Mouse (Mus musculus) lung, embryonic 14.5 days (tissue): Measurements from ENCODE around the gene Lsm14b. TPM values are rescaled to one million over a fixed set of nuclear protein-coding genes. Genes with fewer than 3 reads are reported as not detected.

Experiments
- ATAC-seq: fragments of 200-750 bp; cut with Nextera tagmentation; 2 replicates; pipeline ENCODE4 v1.8.0; 2017; ENCODE audit warnings: mild to moderate bottlenecking, moderate TSS enrichment, moderate library complexity; ENCODE audit not compliant: insufficient read depth
- DNase-seq: peaks from one replicate; pipeline ENCODE4 v3.0.0-alpha.2; 2015
- H3K27ac ChIP-seq: fragments of 300-500 bp; sonication (generic); 2 replicates; pipeline ENCODE4 v1.5.1; 2014; ENCODE audit warnings: low read depth, mild to moderate bottlenecking, moderate library complexity
- H3K27me3 ChIP-seq: fragments of 300-500 bp; sonication (generic); 2 replicates; pipeline ENCODE4 v1.6.1; 2014; ENCODE audit warnings: low read length, control low read depth; ENCODE audit not compliant: insufficient read depth
- H3K36me3 ChIP-seq: fragments of 300-500 bp; sonication (generic); 2 replicates; pipeline ENCODE4 v1.6.1; 2014; ENCODE audit warnings: control low read depth; ENCODE audit not compliant: insufficient read depth
- H3K4me1 ChIP-seq: fragments of 300-500 bp; sonication (generic); 2 replicates; pipeline ENCODE4 v1.6.1; 2014; ENCODE audit warnings: antibody characterized with exemption, control low read depth; ENCODE audit not compliant: insufficient read depth
- H3K4me2 ChIP-seq: fragments of 300-500 bp; sonication (generic); 2 replicates; pipeline ENCODE4 v1.6.1; 2014; ENCODE audit warnings: mild to moderate bottlenecking
- H3K4me3 ChIP-seq: fragments of 300-500 bp; sonication (generic); 2 replicates; pipeline ENCODE4 v1.5.1; 2014; ENCODE audit warnings: low read depth, low read length
- H3K9ac ChIP-seq: fragments of 300-500 bp; sonication (generic); 2 replicates; pipeline ENCODE4 v1.6.1; 2014
- H3K9me3 ChIP-seq: fragments of 300-500 bp; sonication (generic); 2 replicates; pipeline ENCODE4 v1.6.1; 2016; ENCODE audit warnings: low read depth, low read length, control low read depth
- CTCF ChIP-seq: IDR thresholded peaks from 2 replicates; pipeline ENCODE4 v1.5.1; 2016; ENCODE audit warnings: antibody characterized with exemption, low read depth
- WGBS: fragments of 180-500 bp; shearing (Covaris S2); extraction: QIAGEN DNeasy Blood & Tissue Kit; methylation state at CpG from one replicate; pipeline ENCODE4 v1.1.7; 2014; 5-methylcytosine and 5-hydroxymethylcytosine counted together
- polyA plus RNA-seq: library from polyadenylated mRNA; unstranded; fragments of >200 nt; fragmentation: Nextera tagmentation; extraction: Ambion mirVana; gene quantifications from 2 replicates; pipeline ENCODE4 v1.2.1, GENCODE M21; 2014

The Lsm14b gene
- polyA plus RNA-seq, 1 experiment from 2014 or later = 6.8 TPM

DNA sequence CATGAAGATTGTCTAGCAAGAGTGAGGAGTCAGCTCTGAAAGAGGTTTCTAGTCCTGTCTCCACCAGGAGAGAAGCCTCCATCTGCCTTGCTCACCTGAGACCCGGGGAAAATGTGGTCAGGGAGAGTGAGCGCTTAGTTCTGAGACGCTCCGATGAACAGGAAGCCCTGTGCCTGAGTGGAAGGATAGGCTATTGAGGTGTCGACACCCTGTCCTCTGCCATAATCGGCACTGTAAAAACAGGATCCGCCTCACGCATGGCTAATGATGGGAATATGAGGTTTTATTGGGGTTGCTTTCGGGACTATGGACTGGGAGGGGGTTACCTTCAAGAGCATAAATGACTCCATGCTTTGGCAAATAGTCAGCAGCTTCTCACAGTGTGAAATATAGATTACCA is 6.2 kb upstream of the Lsm14b start:
- WGBS = 76% methylated on average over 9 of the region's 9 CpGs
- Histone ChIP-seq H3K4me1 (no peaks in the 10 kb centered on the region), H3K4me3 (no peak overlapping the region), H3K36me3 (no peaks in the 10 kb centered on the region), H3K27me3 (peaks cover 13% of the 10 kb centered on the region), H3K27ac (no peak overlapping the region), H3K4me2 (no peak overlapping the region), H3K9me3 (no peaks in the 10 kb centered on the region), H3K9ac (no peak overlapping the region)
- ATAC-seq (no peak), DNase-seq (no peak)
- TF ChIP-seq CTCF = no peak

DNA sequence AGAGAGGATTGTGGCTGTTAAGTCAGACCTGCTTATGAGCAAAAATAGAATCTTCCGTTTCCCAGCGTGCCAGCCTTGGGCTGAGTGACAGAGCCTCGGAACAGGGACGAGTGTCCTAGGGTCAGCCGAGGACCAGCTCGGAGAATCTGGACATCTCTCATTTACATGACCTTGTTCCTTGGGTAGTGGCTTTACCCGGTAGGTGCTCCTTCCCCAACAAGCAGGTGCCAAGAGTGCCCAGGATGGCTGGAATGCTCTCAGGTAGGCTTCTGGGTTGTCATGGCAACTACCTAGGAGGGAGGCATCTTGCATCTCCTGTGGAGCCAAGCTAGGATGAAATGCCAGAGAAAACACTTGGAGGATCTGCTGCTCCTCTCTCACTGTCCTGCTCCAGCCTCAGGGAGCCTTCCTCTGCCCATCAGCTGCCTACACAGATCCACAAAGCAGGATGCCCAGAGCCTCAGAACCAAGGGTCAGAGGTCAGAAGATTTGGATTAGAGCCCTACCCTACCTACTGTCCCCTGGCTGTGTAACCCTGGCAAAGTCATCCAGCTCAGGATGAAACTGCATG is 4.6 kb upstream of the Lsm14b start:
- ATAC-seq (no peak), DNase-seq (no peak)
- 73% methylated on average over 7 of the region's 7 CpGs for WGBS
- Histone ChIP-seq H3K36me3 (no peaks in the 10 kb centered on the region), H3K27me3 (peaks cover 16% of the 10 kb centered on the region), H3K27ac (no peak overlapping the region), H3K4me1 (no peaks in the 10 kb centered on the region), H3K9ac (no peak overlapping the region), H3K9me3 (no peaks in the 10 kb centered on the region), H3K4me2 (no peak overlapping the region), H3K4me3 (no peak overlapping the region)
- no peak for TF ChIP-seq CTCF

GRCm38 (mm10) chr2:180020919-180021318 is 3.9 kb upstream of the Lsm14b start:
- Histone ChIP-seq H3K4me1 (no peaks in the 10 kb centered on the region), H3K9me3 (no peaks in the 10 kb centered on the region), H3K9ac (no peak overlapping the region), H3K27me3 (peaks cover 16% of the 10 kb centered on the region), H3K4me2 (no peak overlapping the region), H3K36me3 (no peaks in the 10 kb centered on the region), H3K27ac (no peak overlapping the region), H3K4me3 (no peak overlapping the region)
- no peak for DNase-seq
- TF ChIP-seq CTCF = no peak
- no peak for ATAC-seq
- WGBS = 66% methylated on average over 8 of the region's 8 CpGs

GRCm38 (mm10) chr2:180022751-180023150 is 2.0 kb upstream of the Lsm14b start:
- ATAC-seq = no peak
- Histone ChIP-seq H3K9ac (no peak overlapping the region), H3K9me3 (no peaks in the 10 kb centered on the region), H3K4me2 (no peak overlapping the region), H3K36me3 (peaks cover 10% of the 10 kb centered on the region; the same call in 1 of the 2 replicates), H3K4me3 (no peak overlapping the region), H3K27ac (no peak overlapping the region), H3K27me3 (peaks cover 16% of the 10 kb centered on the region), H3K4me1 (peaks cover 15% of the 10 kb centered on the region)
- 43% methylated on average over 6 of the region's 6 CpGs for WGBS
- no peak for TF ChIP-seq CTCF
- DNase-seq = no peak

GRCm38 (mm10) chr2:180025135-180025860 is 511 bp downstream of the Lsm14b start:
- Histone ChIP-seq H3K9me3 (no peaks in the 10 kb centered on the region), H3K36me3 (peaks cover 35% of the 10 kb centered on the region), H3K4me1 (peaks cover 15% of the 10 kb centered on the region), H3K4me3 (peak overlapping the region; percentile 95), H3K27ac (peak overlapping the region; percentile 91), H3K9ac (peak overlapping the region; percentile 81), H3K4me2 (peak overlapping the region; percentile 72), H3K27me3 (peaks cover 16% of the 10 kb centered on the region)
- WGBS = 1% methylated on average over 82 of the region's 84 CpGs
- TF ChIP-seq CTCF = no peak
- no peak; the same call in none of the 2 replicates for ATAC-seq
- DNase-seq = peak; percentile 50

- peaks cover 41% of the 10 kb centered on the region for H3K36me3 ChIP-seq
- H3K9me3 ChIP-seq = no peaks in the 10 kb centered on the region
- H3K4me2 ChIP-seq = peak overlapping the region; percentile 72
- no peak overlapping the region for H3K27ac ChIP-seq
- 7% methylated on average over 6 of the region's 6 CpGs for WGBS
- peak overlapping the region; percentile 95 for H3K4me3 ChIP-seq
- peaks cover 15% of the 10 kb centered on the region for H3K4me1 ChIP-seq
- DNase-seq = no peak
- no peak for TF ChIP-seq CTCF
- no peak for ATAC-seq
- peaks cover 16% of the 10 kb centered on the region for H3K27me3 ChIP-seq
- H3K9ac ChIP-seq = peak overlapping the region; percentile 81
Measured at GRCm38 (mm10) chr2:180025861-180026200, 1.0 kb downstream of the Lsm14b start.

DNA sequence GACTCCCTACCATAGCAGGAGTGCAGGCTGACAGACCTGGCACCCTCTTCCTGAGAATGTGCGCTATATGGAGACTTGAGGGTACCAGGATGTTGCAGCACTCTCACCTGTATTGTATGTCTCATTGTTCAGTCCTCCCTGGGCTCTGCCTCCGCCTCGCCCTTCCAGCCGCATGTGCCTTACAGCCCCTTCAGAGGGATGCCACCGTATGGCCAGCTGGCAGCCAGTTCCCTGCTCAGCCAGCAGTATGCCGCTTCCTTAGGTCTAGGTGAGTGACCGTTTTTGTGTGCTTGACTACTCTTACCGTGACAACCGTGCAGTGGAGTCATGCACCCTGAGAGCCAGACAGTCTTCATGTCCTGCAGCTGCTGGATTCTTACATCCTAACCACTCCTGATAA is 3.0 kb downstream of the Lsm14b start:
- Histone ChIP-seq H3K4me3 (0 out of 2 replicates have a peak overlapping the region, but pooled peaks have one; percentile 95), H3K9me3 (no peaks in the 10 kb centered on the region), H3K4me1 (peaks cover 15% of the 10 kb centered on the region), H3K27me3 (peaks cover 9% of the 10 kb centered on the region), H3K36me3 (peaks cover 60% of the 10 kb centered on the region), H3K27ac (no peak overlapping the region), H3K4me2 (peak overlapping the region; percentile 72), H3K9ac (0 out of 2 replicates have a peak overlapping the region, but pooled peaks have one; percentile 81)
- no peak for DNase-seq
- no peak for TF ChIP-seq CTCF
- ATAC-seq = no peak
- WGBS = 66% methylated on average over 9 of the region's 9 CpGs
